In the genomic region with DNA sequence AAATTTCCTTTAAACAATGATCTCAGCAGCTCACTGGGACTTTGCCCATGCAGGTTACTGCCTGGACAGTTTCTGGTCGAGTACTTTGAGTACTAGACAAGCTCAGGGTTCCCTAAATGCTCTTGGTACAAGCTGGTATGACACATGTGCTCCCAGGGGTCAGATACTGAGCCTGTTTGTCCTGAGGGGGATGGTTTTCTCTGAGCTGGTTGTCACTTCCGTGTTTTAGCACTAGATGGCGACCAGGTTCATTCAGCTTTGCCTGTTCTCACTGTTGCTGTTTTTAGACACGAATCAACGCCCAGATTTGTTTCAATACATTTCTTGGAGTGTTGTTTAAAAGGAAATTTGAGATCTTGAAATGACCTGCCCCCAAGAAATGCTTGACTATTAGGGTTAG, we compare ENCODE assay signal across 1 mouse cellular context.
A peak's percentile ranks its signal among the peaks of the same experiment; 100 is the strongest.
TF ChIP-seq lines count a peak whose summit lies in the region.

No protein-coding gene starts in this region.

TF ChIP-seq in CH12.LX, 34 proteins besides CTCF, POLR2A, EP300 and RAD21 (continued from another document):
- 0 out of 2 replicates have a peak, but pooled peaks have one; percentile 31 for TF ChIP-seq TBP (conservative IDR thresholded peaks at IDR 0.05; ENCODE audit: low read depth, low read length)
- no peak for TF ChIP-seq JUN (IDR thresholded peaks at IDR 0.05; ENCODE audit: insufficient read depth, low read depth, low read length)
- no peak for TF ChIP-seq JUND (conservative IDR thresholded peaks at IDR 0.05; ENCODE audit: low read depth, low read length)
- peak; percentile 53; the same call in 1 of the 2 replicates for TF ChIP-seq NELFE (IDR thresholded peaks at IDR 0.05; ENCODE audit: low read depth, low read length)
- TF ChIP-seq HCFC1 (IDR thresholded peaks at IDR 0.05; ENCODE audit: low read depth, low read length): no peak
- TF ChIP-seq MYC (IDR thresholded peaks at IDR 0.05; ENCODE audit: low read depth, low read length): peak; percentile 94
- peak; percentile 64 for TF ChIP-seq SIN3A (IDR thresholded peaks at IDR 0.05; ENCODE audit: low read length)
- peak; percentile 14; the same call in 1 of the 2 replicates for TF ChIP-seq ETS1 (conservative IDR thresholded peaks at IDR 0.05; ENCODE audit: low read depth, low read length)
- no peak for TF ChIP-seq ZMIZ1 (IDR thresholded peaks at IDR 0.05; ENCODE audit: low read depth, low read length)
- TF ChIP-seq MXI1 (IDR thresholded peaks at IDR 0.05; ENCODE audit: low read depth, low read length): peak; percentile 64; the same call in 1 of the 2 replicates
- peak; percentile 32; the same call in 1 of the 2 replicates for TF ChIP-seq TCF12 (IDR thresholded peaks at IDR 0.05; ENCODE audit: low read depth, low read length)
- no peak for TF ChIP-seq ZKSCAN1 (IDR thresholded peaks at IDR 0.05; ENCODE audit: borderline replicate concordance, low read depth, low read length)
- TF ChIP-seq NRF1 (IDR thresholded peaks at IDR 0.05; ENCODE audit: low read depth, low read length): no peak
